Mouse (Mus musculus) lung, adult 2 months (tissue): Measurements from ENCODE around the gene Cdc34b.

ENCODE experiments used
- CTCF ChIP-seq: fragments of 200-500 bp; IDR thresholded peaks from 2 replicates; pipeline ENCODE4 v1.5.1; 2011; ENCODE audit warnings: mild to moderate bottlenecking, low read length, control low read depth; ENCODE audit not compliant: insufficient read depth
- POLR2A ChIP-seq: fragments of 200-500 bp; IDR thresholded peaks from 2 replicates; pipeline ENCODE4 v1.6.1; 2011; ENCODE audit warnings: low read depth, mild to moderate bottlenecking, control low read depth, low read length, borderline replicate concordance; ENCODE audit errors: extremely low read depth

GRCm38 (mm10) chr11:94785247-94785646 lies 43.7 kb downstream of the Cdc34b start:
- no peak for TF ChIP-seq POLR2A
- TF ChIP-seq CTCF = peak; percentile 73
